Mouse (Mus musculus) cerebellum, adult 2 months (tissue): Measurements from ENCODE around the gene Fam120a.

Source experiments
- CTCF ChIP-seq: fragments of 200-500 bp; IDR thresholded peaks from 2 replicates; pipeline ENCODE4 v1.5.1; 2011; ENCODE audit warnings: low read depth, mild to moderate bottlenecking, control low read depth, low read length, moderate library complexity, borderline replicate concordance; ENCODE audit not compliant: insufficient read depth
- POLR2A ChIP-seq: fragments of 200-500 bp; IDR thresholded peaks from 2 replicates; pipeline ENCODE4 v1.6.1; 2011; ENCODE audit warnings: low read length, control low read depth, borderline replicate concordance; ENCODE audit not compliant: insufficient read depth

DNA sequence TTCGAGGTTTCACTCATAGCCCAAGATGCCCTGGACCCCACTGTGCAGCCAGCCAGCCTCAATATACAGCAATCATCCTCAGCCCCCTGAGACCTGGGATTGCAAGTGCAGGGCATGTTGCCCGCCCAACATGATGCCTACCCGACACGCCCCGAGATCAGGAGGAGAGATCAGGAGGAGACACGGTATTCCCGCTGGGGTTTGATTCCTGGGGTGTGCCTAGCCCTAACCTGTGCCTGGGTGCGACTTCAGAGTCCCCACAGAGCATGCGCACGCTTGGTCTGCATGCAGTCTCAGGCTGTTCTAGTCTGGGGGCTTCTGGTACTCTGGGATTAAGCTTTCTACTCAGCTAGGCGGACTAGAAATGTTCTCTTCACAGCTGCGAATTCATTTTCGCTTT, 2.7 kb upstream of the Fam120a start:
- TF ChIP-seq POLR2A (no peak), CTCF (no peak)
